Mouse (Mus musculus) gastrocnemius, adult 18-20 months (tissue): ENCODE data around the gene Gm32742. TPM values are rescaled to one million over a fixed set of nuclear protein-coding genes. Genes with fewer than 3 reads are reported as not detected.

ENCODE experiments used
- DNase-seq: peaks from one replicate; pipeline ENCODE4 v3.0.0; 2021; ENCODE audit warnings: low spot score
- long read RNA-seq, 2 experiments: library from polyadenylated mRNA; stranded (forward); transcript quantifications; one replicate each; pipeline ENCODE4 v2.0.0; 2021
- total RNA-seq, 2 experiments: library from RNA; stranded (reverse); gene quantifications; 2 replicates each; pipeline ENCODE4 v1.2.3; 2021

Gene Gm32742
- total RNA-seq, result not detected
- long read RNA-seq, experiment 1, result 0 reads
- long read RNA-seq, experiment 2, result 0 reads

DNA sequence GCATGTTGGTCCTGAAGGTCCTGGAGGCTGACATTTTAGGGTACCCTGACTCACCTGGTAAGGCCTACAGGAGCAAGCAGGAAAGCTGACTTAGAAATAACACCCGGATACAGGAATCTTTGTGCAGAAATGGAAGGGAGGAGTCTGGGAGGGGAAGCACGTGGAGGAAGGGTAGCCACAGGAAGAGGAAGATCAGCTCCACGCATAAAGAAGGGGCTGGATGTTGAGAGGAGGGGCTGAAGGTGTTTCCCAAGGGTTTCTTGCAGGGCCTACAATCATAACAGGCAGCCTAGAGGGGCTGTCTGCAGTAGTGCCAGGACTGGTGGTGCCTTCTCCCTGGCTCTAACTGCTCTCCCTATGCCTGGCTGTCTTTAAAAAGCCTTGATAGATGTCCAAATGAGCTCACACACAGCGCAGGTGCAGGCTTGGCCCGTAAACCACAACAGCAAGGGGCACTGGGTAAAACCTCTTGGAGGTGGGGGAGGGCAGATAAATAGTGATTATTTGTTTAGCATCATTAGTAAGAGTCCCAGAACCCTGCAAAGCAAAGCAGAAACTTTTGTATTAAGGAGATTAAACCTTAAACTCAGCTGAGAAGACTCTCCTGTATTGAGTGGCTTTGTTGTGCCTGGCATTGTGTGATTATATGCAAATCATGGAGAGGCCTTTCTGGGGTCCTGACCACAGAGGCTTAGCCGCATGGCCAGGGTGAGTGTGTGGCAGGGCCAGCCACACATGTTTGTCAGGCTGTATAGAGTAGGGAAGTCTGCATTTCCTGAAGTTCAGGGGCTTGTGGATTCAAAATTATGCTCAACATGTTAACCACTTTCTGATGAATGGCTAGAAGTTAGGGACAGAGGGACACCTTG lies at the start of gene Gm32742:
Gm32742 (minus strand) TSS at position 206 of the 869 bp plus-strand sequence.
- DNase-seq, result no peak

DNA sequence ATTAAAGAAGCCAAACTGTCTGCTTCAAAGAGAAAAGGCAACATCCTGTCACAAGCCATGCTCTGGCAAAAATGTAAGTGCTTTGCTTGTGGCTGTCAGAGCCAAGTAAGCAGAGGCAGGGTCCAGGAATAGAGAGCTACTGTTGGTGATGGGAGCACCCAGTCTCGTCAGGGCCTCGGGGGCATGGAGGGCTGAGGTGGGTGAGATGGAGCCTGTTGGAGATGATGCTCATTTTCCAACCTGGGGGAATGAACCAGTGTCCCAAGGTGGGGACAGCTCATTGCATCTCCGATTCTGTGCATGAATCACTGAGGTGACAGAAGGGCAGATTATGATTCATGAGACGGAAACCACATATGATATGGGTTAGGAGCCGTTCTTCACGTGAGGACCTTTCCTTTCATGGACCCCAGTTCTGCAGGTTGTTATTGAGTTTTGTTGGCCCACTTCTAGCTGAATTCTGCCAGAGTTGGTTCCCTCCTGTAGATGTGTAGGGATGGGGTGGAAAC lies 48.5 kb upstream of the Gm32742 start:
- no peak for DNase-seq

DNA sequence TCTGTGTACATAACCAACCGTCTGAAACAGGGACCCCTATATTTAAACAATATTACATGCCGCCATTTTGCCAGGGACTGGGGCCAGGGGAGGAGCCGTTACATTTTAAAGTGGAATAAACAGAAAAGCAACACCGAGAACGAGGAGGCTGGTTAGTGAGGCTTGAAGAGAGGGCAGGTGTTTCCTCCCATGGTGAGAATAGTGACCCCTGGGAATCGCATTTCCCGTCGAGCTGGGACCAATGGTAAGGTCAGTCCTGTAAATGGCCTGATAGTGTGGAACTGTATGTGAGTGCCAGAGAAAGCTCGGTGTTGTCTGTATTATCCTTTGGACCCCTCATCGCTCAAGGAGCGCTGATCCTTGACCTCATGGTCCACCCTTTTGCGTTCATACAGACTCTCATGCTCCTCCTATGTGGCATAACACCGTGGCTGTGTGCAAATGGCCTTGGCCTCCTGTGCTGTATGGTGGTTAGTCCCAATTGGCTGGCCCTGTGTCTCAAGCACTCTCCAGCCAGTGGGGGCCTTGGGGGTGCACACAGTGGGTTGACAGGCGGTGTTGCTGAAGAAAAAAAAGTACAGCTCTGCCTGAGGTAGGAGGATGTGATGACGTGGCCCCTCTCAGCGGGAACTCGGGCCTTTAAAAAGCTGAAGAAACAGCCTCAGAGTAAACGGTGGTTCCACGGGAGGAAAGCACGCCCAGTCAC lies 47.9 kb upstream of the Gm32742 start, which contains the start of gene Pou2af1:
Pou2af1 (plus strand) TSS at position 686 of the 706 bp plus-strand sequence.
- no peak for DNase-seq

DNA sequence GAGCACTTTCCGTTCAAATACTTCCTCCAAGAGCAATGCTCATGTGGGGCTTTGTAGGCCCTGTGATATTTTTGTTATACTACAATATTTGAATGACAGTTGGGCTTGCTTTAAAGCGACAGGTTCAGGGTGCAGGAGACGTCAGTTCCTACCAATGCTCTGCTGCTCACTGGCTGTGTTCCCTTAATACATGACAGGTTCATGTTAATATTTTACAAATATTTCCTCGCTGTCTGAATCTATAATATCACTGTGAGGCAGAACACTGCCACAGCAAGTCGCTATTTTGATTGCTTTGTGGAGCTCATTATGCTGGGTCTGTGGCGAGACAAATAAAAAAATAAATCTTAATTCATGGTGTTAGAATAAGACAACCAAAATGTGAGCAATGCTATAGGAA lies 45.9 kb upstream of the Gm32742 start:
- DNase-seq, result no peak

DNA sequence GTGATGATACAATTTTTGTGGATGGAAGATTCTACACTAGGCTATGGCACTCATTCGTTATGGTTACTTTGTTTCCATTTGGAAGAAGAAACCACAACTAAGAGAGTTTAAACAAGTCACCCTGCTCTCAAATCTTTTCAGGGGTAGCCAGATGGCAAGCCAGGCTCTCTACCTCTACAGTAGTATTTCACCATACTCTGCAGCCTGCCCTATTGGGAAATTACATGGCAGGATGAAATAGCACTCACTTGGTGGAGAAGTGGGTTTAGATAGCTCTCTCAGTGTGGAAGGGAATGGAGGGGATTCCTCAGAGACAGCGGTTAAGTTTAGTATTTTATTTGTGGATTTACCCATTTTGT lies 43.6 kb upstream of the Gm32742 start:
- DNase-seq, result no peak

DNA sequence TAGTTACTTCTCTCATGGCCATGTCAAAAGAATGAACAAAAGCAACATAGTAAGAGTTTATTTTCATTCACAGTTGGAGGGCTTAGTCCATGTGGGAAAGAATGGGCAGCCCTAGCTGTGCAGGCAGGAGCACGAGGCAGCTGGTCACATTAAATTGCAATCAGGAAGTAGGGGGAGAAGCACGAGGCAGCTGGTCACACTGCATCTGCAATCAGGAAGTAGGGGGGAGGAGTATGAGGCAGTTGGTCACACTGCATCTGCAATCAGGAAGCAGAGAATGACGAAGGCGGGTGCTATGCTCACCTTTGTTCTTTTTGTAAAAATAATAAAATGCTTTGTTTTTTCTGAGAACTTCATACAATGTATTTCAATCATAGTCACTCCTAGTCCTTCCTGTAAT lies 29.5 kb upstream of the Gm32742 start:
- DNase-seq, result no peak

DNA sequence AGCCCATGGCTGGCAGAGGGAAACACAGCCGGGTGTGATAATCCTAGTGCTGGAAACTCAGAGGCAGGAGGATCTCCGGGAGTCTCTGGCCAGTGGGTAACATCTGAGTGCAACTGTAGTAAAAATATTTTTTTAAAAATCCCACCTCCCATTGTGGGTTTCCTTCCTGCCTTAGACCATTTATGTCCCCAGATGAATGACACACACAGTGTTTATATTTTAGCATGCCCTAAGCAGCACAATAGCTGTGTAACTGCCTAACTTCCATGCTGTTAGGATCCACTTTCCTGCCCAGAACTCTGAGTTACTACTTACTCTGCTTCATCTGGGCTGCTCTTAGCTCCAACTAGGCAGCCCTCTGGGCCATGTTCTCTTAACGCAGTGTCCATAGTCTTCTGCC lies 25.3 kb upstream of the Gm32742 start:
- no peak for DNase-seq

DNA sequence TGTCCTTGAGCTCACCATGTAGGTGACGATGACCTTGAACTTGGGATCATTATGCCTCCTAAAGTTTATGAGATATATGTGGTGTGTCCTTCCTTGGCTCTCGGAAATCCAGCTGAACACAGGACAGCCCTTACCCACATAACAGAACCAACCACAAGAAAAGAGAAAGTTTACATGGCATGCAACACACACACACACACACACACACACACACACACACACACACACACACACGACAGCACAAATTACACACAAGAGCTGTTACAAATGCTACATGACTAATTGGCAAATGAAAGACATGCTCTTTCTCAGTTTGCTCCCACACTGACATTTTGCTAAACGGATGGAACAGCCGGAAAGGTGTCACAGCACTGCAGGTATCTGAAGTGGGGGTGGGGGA lies 20.6 kb upstream of the Gm32742 start:
- DNase-seq, result no peak

DNA sequence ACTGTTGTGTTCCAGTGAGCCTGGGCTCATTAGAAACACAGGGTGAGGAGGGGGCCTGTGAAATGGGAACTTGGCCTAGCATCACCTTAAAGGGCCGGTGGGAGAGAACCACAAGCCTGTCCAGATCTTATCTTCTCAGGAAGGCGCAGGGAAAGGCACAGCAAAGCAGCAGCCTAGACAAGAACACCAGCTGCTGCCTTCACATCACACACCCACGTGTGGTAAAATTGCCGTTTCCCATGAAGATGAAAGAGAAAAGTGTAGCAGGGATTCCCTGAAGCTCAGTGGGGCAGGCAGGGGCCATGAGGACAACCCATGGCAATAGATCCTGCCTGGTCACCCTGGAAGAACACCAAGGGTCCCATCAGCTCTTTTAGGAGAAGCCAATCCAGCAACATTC lies 20.1 kb upstream of the Gm32742 start:
- DNase-seq, result no peak

DNA sequence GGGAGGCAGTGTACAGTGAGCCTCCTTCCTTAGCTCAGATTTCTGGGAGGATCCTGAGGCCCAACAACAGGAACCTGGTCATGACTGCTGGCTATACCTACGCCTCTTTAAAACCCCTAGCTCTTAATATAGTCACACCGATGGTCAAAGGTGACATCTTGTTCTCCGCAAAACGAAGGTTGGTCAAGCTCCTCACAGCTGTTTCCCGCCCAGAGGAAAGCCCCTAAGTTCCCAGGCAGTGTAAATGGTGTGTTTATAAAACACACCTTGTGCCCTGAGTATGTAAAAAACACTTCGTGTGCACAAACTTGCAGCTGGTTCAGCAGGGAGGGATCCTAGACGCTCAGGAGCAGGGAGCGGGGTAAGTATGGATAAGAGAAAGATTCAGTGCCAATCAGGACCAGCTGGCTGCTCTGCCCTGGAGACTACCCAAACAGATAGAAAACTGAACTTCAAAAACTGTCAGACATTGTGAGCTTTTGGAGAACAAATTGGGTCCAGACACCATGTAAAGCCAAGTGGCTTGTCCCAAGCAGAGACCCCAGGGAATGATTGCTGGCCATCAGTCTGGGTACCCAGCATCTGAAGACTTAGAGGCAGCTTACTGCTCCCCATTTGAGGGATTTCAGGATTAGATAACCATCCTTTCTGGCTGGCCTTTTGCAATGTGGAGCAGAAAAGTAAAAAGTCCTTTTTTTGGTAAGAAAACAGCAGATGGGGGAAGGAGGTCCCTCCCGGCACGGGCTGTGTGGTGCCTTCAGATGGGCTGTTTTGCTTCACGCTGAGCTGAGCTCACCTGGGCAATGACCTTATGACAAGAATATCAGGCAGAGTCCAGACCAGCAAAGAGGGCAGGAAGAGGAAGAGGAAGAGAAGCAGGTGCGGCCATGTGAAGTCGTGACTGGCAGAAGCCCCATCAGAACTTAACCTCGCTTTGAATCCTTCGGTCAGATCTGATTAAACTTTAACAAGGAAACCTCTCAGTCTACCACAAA lies 17.7 kb upstream of the Gm32742 start:
- no peak for DNase-seq

DNA sequence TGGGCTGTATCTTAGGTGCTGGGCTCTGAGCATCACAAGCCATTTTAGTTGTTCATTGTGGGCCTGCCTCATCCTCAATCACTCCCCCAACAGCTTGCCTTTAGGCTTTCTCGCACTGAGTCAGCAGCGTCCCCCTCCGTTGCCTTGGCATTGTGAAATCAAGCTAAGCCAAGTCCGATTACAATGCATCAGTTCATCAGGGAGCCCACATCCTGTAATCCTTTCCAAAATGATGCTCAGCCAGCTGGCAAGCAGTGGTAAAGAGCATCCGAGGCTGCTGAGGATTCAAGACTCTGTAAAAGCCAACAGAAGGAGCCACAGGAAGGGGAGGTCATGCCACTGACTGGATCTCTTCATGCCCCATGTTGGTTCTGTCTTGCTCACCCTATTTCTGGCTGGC lies 15.3 kb upstream of the Gm32742 start:
- DNase-seq, result peak; percentile 32

DNA sequence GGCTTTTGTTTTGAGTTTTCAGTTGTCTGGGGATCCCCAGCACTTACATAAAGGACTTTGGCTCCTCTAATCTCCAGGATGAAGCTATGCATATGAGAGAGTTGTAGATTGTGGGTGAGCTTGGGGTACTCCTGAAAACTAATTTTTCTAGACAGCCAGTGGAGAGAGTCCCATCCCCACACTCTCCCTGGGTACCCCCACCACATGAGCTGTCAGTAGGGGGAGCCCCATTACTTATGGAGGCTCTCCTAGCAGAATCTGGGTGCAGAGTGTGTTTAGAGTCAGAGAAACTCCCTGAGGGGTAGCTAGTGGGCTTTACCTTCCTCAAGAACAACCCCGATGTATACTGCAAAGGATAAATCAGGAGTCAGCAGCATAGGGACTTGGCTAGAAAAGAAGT lies 13.0 kb upstream of the Gm32742 start:
- DNase-seq, result no peak

DNA sequence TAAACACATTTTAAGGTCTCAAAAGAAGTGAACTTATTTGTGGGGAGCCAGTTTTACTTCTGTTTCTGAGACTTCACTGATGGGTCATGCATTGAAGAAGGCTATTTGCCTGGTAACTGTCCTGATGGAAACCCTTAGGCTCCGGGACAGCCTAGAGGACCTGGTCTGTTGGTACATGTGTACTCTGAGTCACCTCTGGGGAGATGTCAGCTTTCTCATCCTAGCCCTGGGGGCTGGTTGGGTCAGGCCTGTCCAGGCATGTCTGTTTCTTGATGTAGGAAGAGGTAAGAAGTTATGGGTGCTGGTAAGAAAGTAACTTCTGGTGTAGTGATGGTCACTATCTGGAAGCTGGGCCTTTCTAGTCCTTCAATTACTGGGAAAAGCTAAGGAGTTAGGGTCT lies 10.4 kb upstream of the Gm32742 start:
- no peak for DNase-seq

DNA sequence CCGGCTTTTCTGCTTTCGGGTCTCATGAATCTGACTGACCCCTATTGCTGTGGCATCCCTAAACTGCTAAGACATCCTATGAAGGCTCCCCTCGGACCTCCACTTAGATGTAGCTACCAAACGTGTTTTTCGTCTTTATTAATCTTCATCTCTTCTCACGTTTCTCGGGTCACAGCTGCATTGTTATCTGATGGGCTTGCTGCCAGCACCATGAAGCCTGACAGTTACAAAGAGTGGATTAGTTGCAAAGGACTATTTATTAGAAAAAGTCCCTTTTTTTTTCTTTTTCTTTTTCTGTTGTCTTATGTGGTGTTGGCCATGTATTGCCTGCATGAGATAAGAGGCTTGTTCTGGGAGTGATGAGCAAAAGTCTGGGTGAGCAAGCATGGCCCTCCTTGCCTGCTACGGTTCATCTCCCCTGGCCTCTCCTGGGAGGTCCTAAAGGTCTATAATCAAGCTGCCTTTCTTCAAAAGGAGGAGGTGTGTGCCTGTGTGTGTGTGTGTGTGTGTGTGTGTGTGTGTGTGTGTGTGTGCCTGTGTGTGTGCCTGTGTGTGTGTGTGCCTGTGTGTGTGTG lies 9.7 kb upstream of the Gm32742 start:
- DNase-seq, result no peak

DNA sequence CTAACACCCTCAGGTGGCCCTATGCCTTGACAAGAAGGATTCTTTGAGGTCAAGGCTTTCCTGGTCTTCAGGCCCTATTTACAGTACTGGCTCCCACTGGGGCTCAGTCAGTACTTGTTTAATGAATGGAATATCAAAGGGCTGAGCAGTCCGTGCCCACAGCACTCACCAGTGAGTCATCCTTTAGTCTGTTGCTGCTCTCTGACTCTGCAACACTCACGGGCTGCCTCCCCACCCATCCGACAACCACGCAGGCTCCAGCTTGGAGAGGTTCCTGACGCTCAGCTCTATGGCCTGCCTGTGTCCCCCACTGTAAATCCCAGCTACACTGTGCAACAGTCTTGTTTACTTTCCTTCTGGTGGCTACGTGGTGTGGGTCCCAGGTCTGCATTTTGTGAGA lies 5.0 kb upstream of the Gm32742 start:
- DNase-seq, result no peak

DNA sequence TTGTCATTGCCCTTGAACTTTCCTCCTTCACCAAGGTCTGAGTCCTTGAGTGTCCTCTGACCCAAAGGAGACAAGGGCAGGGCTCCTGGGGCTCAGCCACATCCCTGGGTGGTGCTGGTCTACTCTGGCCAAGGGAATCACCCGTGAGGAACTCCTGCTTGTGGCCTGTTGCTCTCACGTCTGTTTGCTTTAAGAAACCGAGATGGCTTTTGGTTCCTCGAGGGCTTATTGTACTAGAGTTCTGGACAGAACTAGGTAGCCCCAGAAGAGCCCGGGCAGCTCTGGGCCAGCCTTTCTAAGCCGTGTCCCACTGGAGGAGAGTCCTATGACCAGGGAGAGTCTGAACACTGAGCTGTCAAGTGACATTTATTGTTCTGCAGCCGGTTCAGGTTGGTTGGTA lies 3.8 kb upstream of the Gm32742 start:
- no peak for DNase-seq

DNA sequence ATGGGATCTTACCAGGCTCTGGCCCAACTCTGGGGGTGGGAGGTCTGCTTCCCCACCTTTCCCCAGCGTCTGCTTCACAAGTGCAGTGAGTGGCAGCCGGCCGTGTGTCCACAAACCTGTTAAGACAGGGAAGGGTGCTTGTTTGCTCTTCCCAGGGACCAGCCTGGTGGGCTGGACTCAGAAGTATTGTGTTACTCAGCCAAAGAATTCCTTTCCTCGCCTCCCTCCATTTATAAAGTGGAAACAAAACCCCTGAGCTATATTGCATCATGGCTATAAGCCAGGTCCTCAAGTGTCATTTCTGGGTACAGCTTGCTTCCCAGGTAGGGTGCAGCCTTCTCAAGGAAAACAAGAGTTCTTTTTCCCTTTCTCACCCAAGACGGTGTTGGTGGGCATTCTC lies 3.4 kb upstream of the Gm32742 start:
- no peak for DNase-seq

DNA sequence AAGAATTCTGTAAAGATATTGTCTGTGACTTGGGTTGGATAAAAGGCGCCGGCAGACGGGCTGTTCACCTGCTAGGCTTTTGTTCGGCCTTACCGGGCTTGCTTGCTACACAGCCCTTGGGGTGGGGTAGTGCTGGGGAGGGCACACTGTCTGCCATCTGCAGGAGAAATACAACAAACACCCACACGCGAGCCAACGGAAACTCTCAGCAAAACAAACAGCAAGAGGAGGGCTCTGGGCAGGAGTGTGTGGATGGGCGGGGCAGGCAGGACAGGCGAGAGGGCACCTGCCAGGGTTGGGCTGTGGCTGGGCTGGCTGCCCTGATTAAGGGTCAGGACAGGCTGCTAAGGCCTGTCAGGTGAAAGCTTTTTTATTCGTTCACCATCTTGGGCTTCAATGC lies 2.6 kb upstream of the Gm32742 start:
- DNase-seq, result no peak

DNA sequence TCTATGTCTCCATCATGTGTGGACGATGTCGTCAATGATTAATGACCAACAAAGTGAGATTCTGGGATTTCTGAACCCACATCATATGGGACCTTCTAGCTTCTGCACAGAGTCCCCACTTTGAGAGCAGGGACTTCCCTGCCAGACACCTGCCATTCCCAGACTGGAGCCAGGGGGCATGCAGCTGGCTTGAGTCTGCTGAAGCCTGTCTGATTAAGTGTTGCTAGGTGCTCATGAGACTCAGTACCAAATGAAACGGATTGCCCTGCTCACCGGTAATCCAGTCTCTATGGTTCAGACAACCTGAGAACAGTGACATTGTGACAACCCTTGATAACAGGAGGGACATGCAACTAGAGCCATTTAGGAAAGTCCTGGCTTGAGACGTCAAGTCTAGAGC lies 1.3 kb downstream of the Gm32742 start:
- no peak for DNase-seq

DNA sequence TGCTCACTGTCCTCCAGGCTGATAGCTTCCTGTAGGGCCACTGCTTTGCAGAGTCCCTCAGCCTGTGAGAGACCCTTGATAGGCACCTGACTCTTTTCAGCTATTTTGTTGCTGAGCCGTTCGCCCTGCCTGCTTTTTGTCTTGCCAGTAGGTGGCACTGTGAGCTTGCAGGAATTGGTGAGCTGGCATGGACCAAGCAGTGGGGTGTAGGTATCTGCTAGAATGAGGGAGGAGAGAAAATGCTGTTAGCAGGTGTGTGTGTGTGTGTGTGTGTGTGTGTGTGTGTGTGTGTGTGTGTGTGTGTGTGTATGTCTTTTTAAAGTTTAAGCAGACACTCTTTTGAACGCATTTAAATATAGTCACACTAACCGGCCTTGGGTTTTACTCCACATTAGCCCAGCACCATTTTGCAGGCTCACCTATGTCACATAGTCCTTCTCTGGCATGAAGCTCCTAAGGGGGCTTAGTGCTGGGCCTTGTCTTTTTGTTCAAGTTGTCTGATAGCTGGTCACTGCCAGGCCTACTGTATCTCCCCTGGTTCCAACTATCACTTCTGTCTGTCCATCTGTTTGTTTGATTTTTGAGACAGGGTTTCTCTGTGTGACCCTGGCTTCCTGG lies 3.4 kb downstream of the Gm32742 start:
- DNase-seq, result peak; percentile 78
